Mouse (Mus musculus): ENCODE measurements around the gene Pla2g15. TPM values are rescaled to one million over a fixed set of nuclear protein-coding genes. Genes with fewer than 3 reads are reported as not detected.

Gene Pla2g15
- polyA plus RNA-seq, 1 experiment from 2014 or later: 7.2 TPM

DNA sequence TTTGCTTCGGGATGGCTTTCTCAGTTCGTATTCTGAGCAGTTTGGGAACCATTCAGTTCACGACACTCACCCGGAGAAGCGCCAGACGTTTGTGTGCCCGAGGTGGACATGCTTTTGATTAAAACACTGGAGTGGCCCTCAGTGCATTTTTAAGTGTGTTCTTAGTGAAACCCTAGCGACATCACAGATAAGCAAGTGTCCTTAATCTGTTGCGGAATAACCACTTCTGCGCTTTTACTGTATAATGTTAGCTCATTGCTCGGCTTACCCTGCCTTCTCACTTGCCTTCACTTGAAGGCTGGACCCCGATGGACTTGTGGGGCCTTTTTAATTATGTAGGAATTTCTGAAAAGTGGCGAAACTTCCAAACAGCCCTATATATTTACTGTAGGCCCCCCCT is 61.2 kb downstream of the Pla2g15 start:
- no peaks in the 10 kb centered on the region for H3K9me3 ChIP-seq (ENCODE audit: control insufficient read depth, low read length)
- peak overlapping the region; percentile 87 for H3K9ac ChIP-seq (ENCODE audit: low read depth, low read length)
- DNase-seq (ENCODE audit: low spot score) (no peak), ATAC-seq (ENCODE audit: low read depth) (no peak)
- H3K4me1 ChIP-seq (ENCODE audit: control insufficient read depth, insufficient read depth, low read length): 0 out of 2 replicates have a peak, but pooled peaks cover 11% of the 10 kb centered on the region
- peak overlapping the region; percentile 79 for H3K4me3 ChIP-seq (ENCODE audit: low read depth, low read length)
- WGBS: 2% methylated on average over 13 of the region's 13 CpGs
- peaks cover 57% of the 10 kb centered on the region for H3K36me3 ChIP-seq (ENCODE audit: control insufficient read depth, insufficient read depth, low read length)
- no peaks in the 10 kb centered on the region for H3K27me3 ChIP-seq (replicated peaks; ENCODE audit: control insufficient read depth, insufficient read depth, low read length)
- H3K27ac ChIP-seq (replicated peaks; ENCODE audit: low read depth, low read length): peak overlapping the region; percentile 95
- H3K4me2 ChIP-seq (ENCODE audit: low read depth, low read length): peak overlapping the region; percentile 74

DNA sequence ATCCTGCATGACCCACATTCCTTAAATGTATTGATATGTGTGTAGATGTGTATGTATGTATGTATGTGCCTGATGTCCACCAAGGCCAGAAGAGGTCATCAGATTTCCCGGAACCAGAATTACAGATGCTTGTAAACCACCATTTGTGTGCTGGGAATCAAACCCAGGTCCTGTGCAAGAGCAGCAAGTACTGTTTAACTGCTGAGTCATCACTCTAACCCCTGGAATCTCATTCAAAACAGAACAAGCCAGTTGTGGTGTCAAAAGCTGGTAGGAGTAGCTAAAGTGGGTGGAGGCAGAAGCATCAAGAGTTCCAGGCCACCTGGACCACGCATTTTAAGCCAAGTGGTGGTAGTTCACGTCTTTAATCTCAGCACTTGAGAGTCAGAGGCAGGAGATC is 63.8 kb downstream of the Pla2g15 start:
- Histone ChIP-seq H3K36me3 (ENCODE audit: control insufficient read depth, insufficient read depth, low read length) (peaks cover 60% of the 10 kb centered on the region), H3K27me3 (replicated peaks; ENCODE audit: control insufficient read depth, insufficient read depth, low read length) (no peaks in the 10 kb centered on the region), H3K9me3 (ENCODE audit: control insufficient read depth, low read length) (no peaks in the 10 kb centered on the region), H3K9ac (ENCODE audit: low read depth, low read length) (no peak overlapping the region), H3K4me1 (ENCODE audit: control insufficient read depth, insufficient read depth, low read length) (0 out of 2 replicates have a peak, but pooled peaks cover 11% of the 10 kb centered on the region), H3K27ac (replicated peaks; ENCODE audit: low read depth, low read length) (no peak overlapping the region), H3K4me2 (ENCODE audit: low read depth, low read length) (no peak overlapping the region), H3K4me3 (ENCODE audit: low read depth, low read length) (no peak overlapping the region)
- 96% methylated on average over 3 of the region's 3 CpGs for WGBS
- DNase-seq (ENCODE audit: low spot score) (no peak), ATAC-seq (ENCODE audit: low read depth) (no peak)

Other genes starting within 250 kb of the Pla2g15 start
- 26.1 and 34.0 TPM in 2 replicates for gene Pskh1, start 250.0 kb upstream of the Pla2g15 start, polyA plus RNA-seq (2014; fragmentation: Nextera tagmentation; extraction: Ambion mirVana)
- gene Ctrl, start 216.5 kb upstream of the Pla2g15 start, polyA plus RNA-seq (2014; fragmentation: Nextera tagmentation; extraction: Ambion mirVana): 0.57 and 1.1 TPM in 2 replicates
- gene Psmb10, start 212.0 kb upstream of the Pla2g15 start, polyA plus RNA-seq (2014; fragmentation: Nextera tagmentation; extraction: Ambion mirVana): 35.9 and 37.3 TPM in 2 replicates
- gene Lcat, start 207.0 kb upstream of the Pla2g15 start, polyA plus RNA-seq (2014; fragmentation: Nextera tagmentation; extraction: Ambion mirVana): 1.7 and 1.8 TPM in 2 replicates
- 42.8 and 43.9 TPM in 2 replicates for gene Slc12a4, start 184.3 kb upstream of the Pla2g15 start, polyA plus RNA-seq (2014; fragmentation: Nextera tagmentation; extraction: Ambion mirVana)
- gene Dpep3, start 171.0 kb upstream of the Pla2g15 start, polyA plus RNA-seq (2014; fragmentation: Nextera tagmentation; extraction: Ambion mirVana): not detected in 2 replicates
- gene Dus2, start 159.1 kb upstream of the Pla2g15 start, polyA plus RNA-seq (2014; fragmentation: Nextera tagmentation; extraction: Ambion mirVana): 16.0 and 20.2 TPM in 2 replicates
- gene Dpep2nb, start 144.4 kb upstream of the Pla2g15 start, polyA plus RNA-seq (2014; fragmentation: Nextera tagmentation; extraction: Ambion mirVana): not detected in 2 replicates
- 14.7 and 15.8 TPM in 2 replicates for gene Ddx28, start 138.5 kb upstream of the Pla2g15 start, polyA plus RNA-seq (2014; fragmentation: Nextera tagmentation; extraction: Ambion mirVana)
- 7.2 and 7.3 TPM in 2 replicates for gene Nfatc3, start 91.6 kb upstream of the Pla2g15 start, polyA plus RNA-seq (2014; fragmentation: Nextera tagmentation; extraction: Ambion mirVana)
- 14.9 and 20.0 TPM in 2 replicates for gene Esrp2, start 13.4 kb upstream of the Pla2g15 start, polyA plus RNA-seq (2014; fragmentation: Nextera tagmentation; extraction: Ambion mirVana)
- 46.9 and 51.6 TPM in 2 replicates for gene Slc7a6, start 18.5 kb downstream of the Pla2g15 start, polyA plus RNA-seq (2014; fragmentation: Nextera tagmentation; extraction: Ambion mirVana)
- 29.4 and 31.5 TPM in 2 replicates for gene Slc7a6os, start 60.5 kb downstream of the Pla2g15 start, polyA plus RNA-seq (2014; fragmentation: Nextera tagmentation; extraction: Ambion mirVana)
- 38.7 and 47.6 TPM in 2 replicates for gene Prmt7, start 60.5 kb downstream of the Pla2g15 start, polyA plus RNA-seq (2014; fragmentation: Nextera tagmentation; extraction: Ambion mirVana)
- gene Smpd3, start 187.6 kb downstream of the Pla2g15 start, polyA plus RNA-seq (2014; fragmentation: Nextera tagmentation; extraction: Ambion mirVana): 30.6 and 36.3 TPM in 2 replicates